Mouse (Mus musculus) hindbrain, embryonic 16.5 days (tissue): Measurements from ENCODE around the gene Nckap5l. TPM values are rescaled to one million over a fixed set of nuclear protein-coding genes. Genes with fewer than 3 reads are reported as not detected.

ENCODE experiments used
- ATAC-seq: fragments of 200-750 bp; cut with Nextera tagmentation; 2 replicates; pipeline ENCODE4 v1.8.0; 2017; ENCODE audit warnings: moderate TSS enrichment, moderate library complexity
- H3K27ac ChIP-seq: fragments of 300-500 bp; sonication (generic); 2 replicates; pipeline ENCODE4 v1.5.1; 2014; ENCODE audit warnings: low read depth, mild to moderate bottlenecking, control low read depth, low read length, moderate library complexity
- H3K27me3 ChIP-seq: fragments of 300-500 bp; sonication (generic); replicated peaks from 2 replicates; pipeline ENCODE4 v1.6.1; 2014; ENCODE audit warnings: low read length; ENCODE audit not compliant: control insufficient read depth, insufficient read depth
- H3K36me3 ChIP-seq: fragments of 300-500 bp; sonication (generic); 2 replicates; pipeline ENCODE4 v1.6.1; 2014; ENCODE audit warnings: mild to moderate bottlenecking, low read length, moderate library complexity, mixed read lengths; ENCODE audit not compliant: control insufficient read depth, insufficient read depth
- H3K4me1 ChIP-seq: fragments of 300-500 bp; sonication (generic); 2 replicates; pipeline ENCODE4 v1.6.1; 2014; ENCODE audit warnings: low read depth, low read length; ENCODE audit not compliant: control insufficient read depth, insufficient read depth
- H3K4me2 ChIP-seq: fragments of 300-500 bp; sonication (generic); 2 replicates; pipeline ENCODE4 v1.6.1; 2014; ENCODE audit warnings: mild to moderate bottlenecking, low read length, control low read depth, moderate library complexity
- H3K4me3 ChIP-seq: fragments of 300-500 bp; sonication (generic); 2 replicates; pipeline ENCODE4 v1.5.1; 2014; ENCODE audit warnings: mild to moderate bottlenecking, low read length, control low read depth, moderate library complexity
- H3K9ac ChIP-seq: fragments of 300-500 bp; sonication (generic); 2 replicates; pipeline ENCODE4 v1.6.1; 2014; ENCODE audit warnings: low read depth, mild to moderate bottlenecking, control low read depth, low read length, moderate library complexity
- H3K9me3 ChIP-seq: fragments of 300-500 bp; sonication (generic); 2 replicates; pipeline ENCODE4 v1.6.1; 2014; ENCODE audit warnings: mild to moderate bottlenecking, low read length, moderate library complexity; ENCODE audit not compliant: control insufficient read depth
- WGBS: fragments of 180-500 bp; shearing (Covaris S2); extraction: QIAGEN DNeasy Blood & Tissue Kit; methylation state at CpG from one replicate; pipeline ENCODE4 v1.1.7; 2014; 5-methylcytosine and 5-hydroxymethylcytosine counted together
- polyA plus RNA-seq: library from polyadenylated mRNA; unstranded; fragments of >200 nt; fragmentation: Nextera tagmentation; extraction: Ambion mirVana; gene quantifications from 2 replicates; pipeline ENCODE4 v1.2.1, GENCODE M21; 2015

The Nckap5l gene
- polyA plus RNA-seq, 1 experiment from 2014 or later = 11.6 TPM

- peaks cover 19% of the 10 kb centered on the region for H3K36me3 ChIP-seq
- no peak overlapping the region for H3K4me2 ChIP-seq
- H3K4me1 ChIP-seq = peaks cover 8% of the 10 kb centered on the region
- no peaks in the 10 kb centered on the region for H3K9me3 ChIP-seq
- H3K27me3 ChIP-seq = no peaks in the 10 kb centered on the region
- no peak overlapping the region for H3K9ac ChIP-seq
- ATAC-seq = no peak
- H3K27ac ChIP-seq = no peak overlapping the region
- H3K4me3 ChIP-seq = no peak overlapping the region
- 87% methylated on average over 10 of the region's 10 CpGs for WGBS
These were observed 34.4 kb downstream of the Nckap5l start for GRCm38 (mm10) chr15:99423131-99423530.

DNA sequence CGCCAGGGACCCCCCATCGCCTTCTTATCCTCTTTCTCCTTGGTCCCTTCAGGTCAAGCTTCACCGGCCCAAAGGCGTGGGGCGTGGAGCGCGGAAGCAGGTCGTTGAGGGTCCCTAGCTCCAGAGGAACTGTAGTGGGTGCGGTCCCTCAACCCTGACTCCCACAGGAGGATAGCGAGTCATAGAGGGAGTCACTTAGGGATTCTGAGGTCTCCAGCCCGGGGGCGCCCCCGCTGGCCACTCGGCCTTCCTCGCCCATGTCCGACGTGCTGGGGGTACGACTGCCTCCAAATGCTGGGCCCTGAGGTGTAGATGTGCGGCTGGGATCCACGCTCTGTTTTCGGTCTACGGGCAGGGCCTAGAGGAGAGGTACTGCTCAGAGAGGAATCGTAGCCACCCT, 35.0 kb downstream of the Nckap5l start:
- Histone ChIP-seq H3K27me3 (no peaks in the 10 kb centered on the region), H3K4me2 (no peak overlapping the region), H3K36me3 (peaks cover 19% of the 10 kb centered on the region), H3K9me3 (no peaks in the 10 kb centered on the region), H3K9ac (no peak overlapping the region), H3K4me3 (no peak overlapping the region), H3K27ac (no peak overlapping the region), H3K4me1 (peaks cover 8% of the 10 kb centered on the region)
- WGBS = 92% methylated on average over 23 of the region's 23 CpGs
- ATAC-seq = no peak

- ATAC-seq = no peak
- Histone ChIP-seq H3K4me3 (no peak overlapping the region), H3K9ac (no peak overlapping the region), H3K4me1 (peaks cover 12% of the 10 kb centered on the region), H3K4me2 (no peak overlapping the region), H3K36me3 (peaks cover 16% of the 10 kb centered on the region), H3K27ac (0 out of 2 replicates have a peak overlapping the region, but pooled peaks have one; percentile 12), H3K27me3 (no peaks in the 10 kb centered on the region), H3K9me3 (no peaks in the 10 kb centered on the region)
- WGBS = 87% methylated on average over 8 of the region's 8 CpGs
These were observed 35.9 kb downstream of the Nckap5l start for GRCm38 (mm10) chr15:99421676-99422075.

- Histone ChIP-seq H3K27ac (peak overlapping the region; percentile 77), H3K4me3 (no peak overlapping the region), H3K9me3 (no peaks in the 10 kb centered on the region), H3K36me3 (peaks cover 12% of the 10 kb centered on the region), H3K27me3 (no peaks in the 10 kb centered on the region), H3K4me1 (peaks cover 12% of the 10 kb centered on the region), H3K4me2 (no peak overlapping the region; the same call in 1 of the 2 replicates), H3K9ac (no peak overlapping the region)
- 76% methylated on average over 9 of the region's 9 CpGs for WGBS
- ATAC-seq = no peak
These were observed 36.4 kb downstream of the Nckap5l start for GRCm38 (mm10) chr15:99421152-99421551.

DNA sequence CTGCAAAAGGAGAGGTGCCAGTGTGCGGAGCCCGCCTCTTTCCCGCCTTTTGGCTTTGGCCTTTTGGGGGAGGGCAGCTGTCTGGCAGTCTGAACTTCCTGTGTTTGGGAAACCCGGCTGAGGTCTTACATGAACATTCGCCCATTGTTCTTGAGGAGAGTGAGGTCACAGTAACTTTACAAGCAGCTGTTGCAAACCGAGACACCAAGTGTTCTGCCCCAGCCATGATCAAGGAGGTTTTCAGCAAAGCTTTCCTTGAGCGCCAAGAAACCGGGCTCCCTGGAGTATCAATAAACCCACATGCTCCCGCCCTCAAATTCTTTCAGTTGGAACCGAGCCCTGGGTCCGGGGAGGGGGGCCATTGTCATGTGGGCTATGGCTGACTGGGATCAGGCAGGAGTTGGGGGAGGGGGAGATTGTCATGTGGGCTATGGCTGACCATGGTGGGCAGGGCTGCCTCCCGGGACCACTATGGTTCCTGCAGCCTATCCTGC, 37.0 kb downstream of the Nckap5l start:
- Histone ChIP-seq H3K9ac (no peak overlapping the region), H3K4me1 (peaks cover 12% of the 10 kb centered on the region), H3K4me2 (peak overlapping the region; percentile 46), H3K4me3 (peak overlapping the region; percentile 9; the same call in 1 of the 2 replicates), H3K27me3 (no peaks in the 10 kb centered on the region), H3K9me3 (no peaks in the 10 kb centered on the region), H3K36me3 (peaks cover 12% of the 10 kb centered on the region), H3K27ac (peak overlapping the region; percentile 77)
- ATAC-seq = peak; percentile 53; the same call in 1 of the 2 replicates
- 2% methylated on average over 12 of the region's 12 CpGs for WGBS

DNA sequence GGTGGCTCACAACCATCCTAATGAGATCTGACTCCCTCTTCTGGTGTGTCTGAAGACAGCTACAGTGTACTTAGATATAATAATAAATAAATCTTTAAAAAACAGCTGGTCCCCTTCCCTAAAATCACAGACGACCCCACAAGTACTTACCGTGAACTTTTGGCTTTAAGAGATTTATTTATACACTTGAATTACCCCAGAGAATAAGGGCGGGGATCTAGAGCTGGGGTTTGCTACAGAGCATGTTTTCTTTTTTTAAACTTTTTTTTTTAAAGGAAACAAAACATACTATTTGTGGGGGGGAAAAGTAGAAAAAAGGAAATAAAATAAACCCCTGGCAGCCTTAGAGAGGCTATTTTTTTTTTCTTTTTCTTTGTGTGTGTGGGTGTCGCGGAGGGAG, 37.4 kb downstream of the Nckap5l start:
- Histone ChIP-seq H3K27ac (peak overlapping the region; percentile 77; the same call in 1 of the 2 replicates), H3K4me1 (peaks cover 12% of the 10 kb centered on the region), H3K4me2 (peak overlapping the region; percentile 46), H3K9ac (no peak overlapping the region), H3K9me3 (no peaks in the 10 kb centered on the region), H3K27me3 (no peaks in the 10 kb centered on the region), H3K36me3 (peaks cover 12% of the 10 kb centered on the region), H3K4me3 (no peak overlapping the region; the same call in 1 of the 2 replicates)
- 21% methylated on average over 5 of the region's 5 CpGs for WGBS
- ATAC-seq = no peak

DNA sequence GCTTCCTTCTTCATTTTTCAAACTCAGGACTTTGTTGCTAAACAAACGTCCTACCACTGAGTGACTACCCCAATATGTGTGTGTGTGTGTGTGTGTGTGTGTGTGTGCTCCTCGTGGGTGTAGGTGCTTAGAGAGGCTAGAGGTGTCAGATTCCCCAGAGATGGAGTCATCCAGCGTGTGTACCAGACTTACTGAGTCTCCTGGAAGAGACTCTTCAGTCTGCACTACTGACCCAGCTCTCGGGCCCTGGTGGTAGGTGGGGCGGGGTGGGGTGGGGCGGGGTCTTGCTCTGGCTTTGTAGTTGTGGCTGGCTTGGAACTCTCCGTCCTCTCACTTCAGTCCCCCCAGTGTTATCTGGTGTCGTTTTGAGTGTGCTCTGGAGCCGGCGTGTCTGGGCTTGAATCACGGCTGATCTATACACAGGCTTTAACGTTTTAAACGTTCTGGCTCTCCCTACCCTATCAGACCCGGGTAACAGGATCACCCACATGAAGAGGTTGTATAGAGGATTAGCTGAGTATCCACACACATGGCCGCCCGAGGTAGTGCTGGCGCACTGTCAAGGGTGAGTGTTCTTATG, 39.8 kb downstream of the Nckap5l start:
- Histone ChIP-seq H3K9me3 (no peaks in the 10 kb centered on the region), H3K4me2 (no peak overlapping the region), H3K4me1 (peaks cover 12% of the 10 kb centered on the region), H3K27ac (no peak overlapping the region), H3K4me3 (no peak overlapping the region), H3K27me3 (no peaks in the 10 kb centered on the region), H3K36me3 (peaks cover 9% of the 10 kb centered on the region), H3K9ac (no peak overlapping the region)
- ATAC-seq = no peak
- WGBS = 46% methylated on average over 16 of the region's 17 CpGs

DNA sequence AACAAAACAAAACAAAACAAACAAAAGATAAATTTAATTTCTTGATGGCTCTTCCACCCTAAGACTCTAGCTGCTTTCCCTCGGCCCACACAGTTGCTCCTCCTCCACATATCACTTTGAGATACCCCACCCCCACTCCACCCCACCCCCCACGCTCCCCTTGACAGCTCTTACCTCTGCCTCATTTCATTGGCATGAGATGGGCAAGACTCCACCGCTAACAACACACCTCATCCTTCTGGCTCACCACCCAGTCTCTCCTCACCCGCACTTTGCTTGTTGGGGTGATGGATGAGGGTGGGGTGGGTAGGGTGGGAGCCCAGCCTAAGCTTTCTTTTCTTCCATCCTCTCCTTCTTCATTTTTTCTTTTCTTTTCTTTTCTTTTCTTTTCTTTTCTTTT, 40.6 kb downstream of the Nckap5l start:
- no peaks in the 10 kb centered on the region for H3K9me3 ChIP-seq
- no peak overlapping the region for H3K4me3 ChIP-seq
- H3K9ac ChIP-seq = no peak overlapping the region
- H3K27me3 ChIP-seq = no peaks in the 10 kb centered on the region
- H3K27ac ChIP-seq = no peak overlapping the region
- H3K36me3 ChIP-seq = 0 out of 2 replicates have a peak, but pooled peaks cover 3% of the 10 kb centered on the region
- H3K4me1 ChIP-seq = peaks cover 12% of the 10 kb centered on the region
- no peak for ATAC-seq
- no peak overlapping the region for H3K4me2 ChIP-seq
- WGBS = 34% methylated on average over 4 of the region's 4 CpGs

DNA sequence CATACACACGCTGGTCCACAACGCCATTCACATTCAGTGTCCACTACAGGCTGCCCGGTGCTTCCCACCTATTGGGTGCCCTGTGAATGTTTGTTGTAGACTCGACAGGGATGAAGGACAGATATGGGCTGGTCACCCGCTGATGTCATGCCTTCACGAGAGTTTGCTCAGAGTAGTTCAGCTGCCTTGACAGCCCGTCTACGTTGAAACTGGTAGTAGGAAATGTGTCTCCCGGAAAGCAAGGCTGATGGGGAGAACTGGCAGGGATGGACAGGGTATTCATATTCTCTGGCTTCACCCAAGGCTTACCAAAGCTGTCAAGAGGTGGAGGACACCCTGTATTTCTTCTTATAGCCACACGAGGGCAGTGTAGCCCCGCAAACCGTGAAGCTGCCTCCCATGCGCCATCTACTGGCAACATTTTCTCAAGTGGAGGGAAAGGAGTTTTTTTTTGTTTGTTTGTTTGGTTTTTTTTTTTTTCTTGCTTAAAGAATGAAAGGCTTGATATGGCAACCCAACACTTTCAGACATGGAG, 41.1 kb downstream of the Nckap5l start:
- no peaks in the 10 kb centered on the region for H3K36me3 ChIP-seq
- H3K4me1 ChIP-seq = peaks cover 12% of the 10 kb centered on the region
- ATAC-seq = peak; percentile 56; the same call in 1 of the 2 replicates
- H3K27me3 ChIP-seq = no peaks in the 10 kb centered on the region
- H3K9ac ChIP-seq = no peak overlapping the region
- 26% methylated on average over 13 of the region's 13 CpGs for WGBS
- no peak overlapping the region for H3K27ac ChIP-seq
- no peaks in the 10 kb centered on the region for H3K9me3 ChIP-seq
- peak overlapping the region; percentile 39; the same call in 1 of the 2 replicates for H3K4me2 ChIP-seq
- H3K4me3 ChIP-seq = no peak overlapping the region
